Mouse (Mus musculus): ENCODE results near the gene Tnfrsf25. TPM values are rescaled to one million over a fixed set of nuclear protein-coding genes. Genes with fewer than 3 reads are reported as not detected.
A peak's percentile ranks its signal among the peaks of the same experiment; 100 is the strongest.

Gene Tnfrsf25
- total RNA-seq, 1 experiment from 2014 or later: 0.69 TPM

GRCm38 (mm10) chr4:152130771-152131653, 15.3 kb downstream of the Tnfrsf25 start:
- ATAC-seq (replicated peaks in 1 of 2; ENCODE audit: insufficient read depth in 1 of 2, low FRiP score in 2 of 2, low TSS enrichment in 1 of 2, low read depth in 1 of 2, poor library complexity in 2 of 2, severe bottlenecking in 2 of 2): peak; percentile 46 to 51; a peak in 2 of 4 replicates

- no peak for ATAC-seq (replicated peaks in 1 of 2; ENCODE audit: insufficient read depth in 1 of 2, low FRiP score in 2 of 2, low TSS enrichment in 1 of 2, low read depth in 1 of 2, poor library complexity in 2 of 2, severe bottlenecking in 2 of 2)
Observed at GRCm38 (mm10) chr4:152131809-152132771, 16.4 kb downstream of the Tnfrsf25 start.

GRCm38 (mm10) chr4:152132772-152133169, 17.0 kb downstream of the Tnfrsf25 start:
- ATAC-seq (replicated peaks in 1 of 2; ENCODE audit: insufficient read depth in 1 of 2, low FRiP score in 2 of 2, low TSS enrichment in 1 of 2, low read depth in 1 of 2, poor library complexity in 2 of 2, severe bottlenecking in 2 of 2): no peak

DNA sequence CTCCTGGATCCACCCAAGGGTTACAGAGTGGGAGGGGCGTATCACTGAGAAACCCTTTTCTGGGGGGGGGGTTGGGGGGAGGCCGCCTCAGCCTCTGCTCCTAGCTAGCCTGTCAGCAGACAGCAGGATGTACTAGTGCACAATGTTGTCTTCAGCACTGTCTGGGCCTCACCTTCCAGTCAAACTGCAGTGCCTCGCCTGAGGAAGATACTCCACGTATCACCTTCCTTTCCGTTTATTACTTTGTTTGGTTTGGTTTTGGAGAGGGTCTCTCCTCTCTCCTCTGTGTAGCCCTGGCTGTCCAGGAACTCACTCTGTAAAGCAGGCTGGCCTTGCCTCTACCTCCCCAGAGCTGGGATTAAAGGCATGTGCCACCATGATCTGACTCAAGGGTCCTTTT, 17.5 kb downstream of the Tnfrsf25 start:
- ATAC-seq (replicated peaks in 1 of 2; ENCODE audit: insufficient read depth in 1 of 2, low FRiP score in 2 of 2, low TSS enrichment in 1 of 2, low read depth in 1 of 2, poor library complexity in 2 of 2, severe bottlenecking in 2 of 2): no peak

DNA sequence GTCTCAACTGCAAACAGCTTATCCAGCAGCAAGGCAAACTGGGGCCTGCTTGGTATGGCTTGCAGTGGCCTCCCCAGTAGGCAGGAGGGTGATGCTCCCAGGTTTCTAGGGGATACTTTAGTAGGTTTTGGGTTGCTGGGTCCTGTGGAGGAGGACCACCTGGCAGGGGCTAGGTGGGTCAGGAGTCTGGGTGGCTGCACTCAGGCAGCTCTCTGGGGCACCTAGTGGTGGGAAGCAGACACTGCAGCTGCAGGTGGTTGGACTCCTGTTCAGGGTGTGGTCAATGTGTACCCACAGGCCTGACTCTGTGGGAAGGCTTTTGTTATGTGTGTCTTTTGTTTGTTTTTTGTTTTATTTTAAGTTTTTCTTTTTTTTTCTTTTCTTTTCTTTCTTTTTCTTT, 18.8 kb downstream of the Tnfrsf25 start:
- peak; percentile 35 to 37; a peak in 2 of 4 replicates for ATAC-seq (replicated peaks in 1 of 2; ENCODE audit: insufficient read depth in 1 of 2, low FRiP score in 2 of 2, low TSS enrichment in 1 of 2, low read depth in 1 of 2, poor library complexity in 2 of 2, severe bottlenecking in 2 of 2)

DNA sequence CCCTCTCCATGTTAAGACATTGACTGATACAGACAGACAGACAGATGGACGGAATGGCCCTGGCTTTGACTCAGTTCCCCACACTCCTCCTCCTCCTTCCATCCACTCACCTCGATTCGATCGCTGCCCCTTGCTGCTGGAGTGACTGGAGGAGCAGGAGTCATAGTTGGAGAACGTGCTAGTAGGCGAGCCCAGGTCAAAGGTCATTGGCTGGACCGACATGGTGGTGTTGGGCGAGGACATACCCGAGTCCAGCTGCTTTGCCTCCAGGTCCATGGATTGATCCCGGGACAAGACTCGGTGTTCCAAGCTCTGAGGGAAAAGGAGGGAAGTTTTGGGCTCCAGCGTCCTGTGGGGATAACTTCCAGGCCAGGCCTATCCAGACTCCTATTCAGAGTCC, 19.6 kb downstream of the Tnfrsf25 start:
- ATAC-seq (replicated peaks in 1 of 2; ENCODE audit: insufficient read depth in 1 of 2, low FRiP score in 2 of 2, low TSS enrichment in 1 of 2, low read depth in 1 of 2, poor library complexity in 2 of 2, severe bottlenecking in 2 of 2): no peak

- no peak for ATAC-seq (replicated peaks in 1 of 2; ENCODE audit: insufficient read depth in 1 of 2, low FRiP score in 2 of 2, low TSS enrichment in 1 of 2, low read depth in 1 of 2, poor library complexity in 2 of 2, severe bottlenecking in 2 of 2)
Observed at GRCm38 (mm10) chr4:152136112-152136875, 20.6 kb downstream of the Tnfrsf25 start.

- ATAC-seq (replicated peaks in 1 of 2; ENCODE audit: insufficient read depth in 1 of 2, low FRiP score in 2 of 2, low TSS enrichment in 1 of 2, low read depth in 1 of 2, poor library complexity in 2 of 2, severe bottlenecking in 2 of 2): no peak
Observed at GRCm38 (mm10) chr4:152136876-152137250, 21.1 kb downstream of the Tnfrsf25 start.

DNA sequence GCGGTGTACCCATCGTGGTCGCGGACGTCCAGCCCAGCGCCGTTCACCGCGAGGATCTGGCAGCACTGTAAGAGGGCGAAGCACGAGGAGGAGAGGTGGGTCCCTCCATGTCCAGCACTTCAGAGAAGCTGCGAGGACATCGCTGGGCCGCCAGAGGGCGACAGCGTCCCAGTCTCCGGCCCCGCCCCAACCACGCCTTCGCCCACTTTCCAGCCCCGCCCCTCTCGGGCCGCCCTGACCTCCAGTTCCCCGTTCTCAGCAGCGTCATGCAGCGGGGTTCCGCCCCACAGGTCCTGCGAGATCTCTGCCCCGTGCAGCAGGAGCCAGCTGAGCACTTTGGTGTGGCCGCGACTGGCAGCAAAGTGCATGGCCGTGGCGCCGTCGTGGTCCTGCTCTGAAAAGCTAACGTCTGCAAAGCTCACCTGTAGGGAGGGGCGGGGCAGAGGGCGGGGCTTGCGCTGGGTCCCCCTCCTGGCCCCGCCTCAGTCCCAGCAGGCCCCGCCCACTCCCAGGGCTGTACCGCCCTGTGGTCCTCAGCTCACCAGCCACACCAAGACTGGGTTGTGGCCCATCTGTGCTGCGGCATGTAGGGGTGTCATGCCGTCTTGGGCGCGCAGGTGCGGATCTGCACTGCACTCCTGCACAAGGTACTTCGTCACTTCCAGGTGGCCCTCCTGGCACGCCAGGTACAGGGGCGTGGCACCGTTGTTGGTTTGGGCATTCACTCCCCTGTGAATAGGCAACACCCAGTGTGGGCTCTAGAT, 22.9 kb downstream of the Tnfrsf25 start:
- ATAC-seq (replicated peaks in 1 of 2; ENCODE audit: insufficient read depth in 1 of 2, low FRiP score in 2 of 2, low TSS enrichment in 1 of 2, low read depth in 1 of 2, poor library complexity in 2 of 2, severe bottlenecking in 2 of 2): peak; percentile 85 to 88

DNA sequence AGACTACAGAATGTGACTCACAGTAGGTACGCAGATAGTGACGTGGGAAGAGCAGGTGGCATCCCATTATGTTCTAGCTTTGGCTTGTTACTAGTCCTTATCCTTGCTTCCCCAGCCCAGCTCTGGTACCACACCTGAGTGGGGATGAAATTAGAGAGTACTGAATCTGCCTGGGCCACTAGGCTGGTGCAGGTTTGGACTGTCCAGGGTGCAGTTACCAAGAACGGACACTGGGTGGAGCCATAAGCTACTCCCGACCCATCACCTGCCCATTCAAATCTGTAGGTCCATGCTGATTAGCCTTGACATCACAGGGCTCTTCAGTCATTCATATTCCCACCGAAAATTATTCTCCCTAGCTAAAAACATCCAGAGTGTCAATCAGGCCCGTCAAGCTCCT, 24.7 kb downstream of the Tnfrsf25 start:
- ATAC-seq (replicated peaks in 1 of 2; ENCODE audit: insufficient read depth in 1 of 2, low FRiP score in 2 of 2, low TSS enrichment in 1 of 2, low read depth in 1 of 2, poor library complexity in 2 of 2, severe bottlenecking in 2 of 2): peak; percentile 43 to 67

DNA sequence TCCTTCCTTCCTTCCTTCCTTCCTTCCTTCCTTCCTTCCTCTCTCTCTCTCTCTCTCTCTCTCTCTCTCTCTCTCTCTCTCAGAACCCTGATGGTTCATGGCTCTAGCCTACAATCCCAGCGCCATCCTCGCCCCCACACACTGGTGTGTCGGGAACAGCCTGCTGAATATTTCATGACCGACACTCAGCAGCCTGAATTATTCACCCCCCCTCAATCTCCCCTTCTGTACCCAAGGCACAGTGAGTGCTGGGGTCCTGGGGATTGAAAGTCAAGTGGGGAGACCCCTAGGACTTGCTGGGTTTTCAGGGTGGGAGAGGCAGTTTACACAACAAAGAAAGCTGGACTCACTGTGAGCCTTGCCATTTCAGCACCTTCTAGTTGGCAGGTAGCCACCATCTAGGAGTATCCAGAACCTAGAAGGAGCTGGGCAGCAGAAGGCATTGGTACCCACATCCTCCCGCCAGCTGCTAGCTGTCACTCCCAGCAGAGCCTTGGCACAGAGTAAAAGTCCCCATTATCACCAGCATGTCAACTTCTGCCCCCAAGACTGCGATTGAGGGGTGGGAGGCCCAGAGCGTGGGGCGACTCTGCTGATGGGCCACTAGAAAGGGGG, 25.9 kb downstream of the Tnfrsf25 start:
- no peak for ATAC-seq (replicated peaks in 1 of 2; ENCODE audit: insufficient read depth in 1 of 2, low FRiP score in 2 of 2, low TSS enrichment in 1 of 2, low read depth in 1 of 2, poor library complexity in 2 of 2, severe bottlenecking in 2 of 2)

DNA sequence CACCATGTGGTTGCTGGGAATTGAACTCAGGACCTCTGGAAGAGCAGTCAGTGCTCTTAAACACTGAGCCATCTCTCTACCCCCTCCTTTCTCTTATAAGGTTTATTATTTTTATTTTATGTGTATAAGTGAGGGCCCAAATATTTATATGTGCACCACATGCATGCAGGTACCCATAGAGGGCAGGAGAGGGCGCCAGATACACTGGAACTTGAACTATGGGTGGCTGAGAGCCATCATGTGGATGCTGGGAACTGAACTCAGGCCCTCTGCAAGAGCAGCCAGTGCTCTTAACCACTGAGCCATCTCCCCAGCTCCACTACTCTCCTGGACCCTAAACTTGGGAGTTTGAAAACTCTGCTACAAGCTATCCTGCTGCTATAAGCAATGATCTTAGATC, 27.9 kb downstream of the Tnfrsf25 start:
- ATAC-seq (replicated peaks in 1 of 2; ENCODE audit: insufficient read depth in 1 of 2, low FRiP score in 2 of 2, low TSS enrichment in 1 of 2, low read depth in 1 of 2, poor library complexity in 2 of 2, severe bottlenecking in 2 of 2): no peak

- ATAC-seq (replicated peaks in 1 of 2; ENCODE audit: insufficient read depth in 1 of 2, low FRiP score in 2 of 2, low TSS enrichment in 1 of 2, low read depth in 1 of 2, poor library complexity in 2 of 2, severe bottlenecking in 2 of 2): no peak
Observed at GRCm38 (mm10) chr4:152145473-152145872, 29.7 kb downstream of the Tnfrsf25 start.

- ATAC-seq (replicated peaks in 1 of 2; ENCODE audit: insufficient read depth in 1 of 2, low FRiP score in 2 of 2, low TSS enrichment in 1 of 2, low read depth in 1 of 2, poor library complexity in 2 of 2, severe bottlenecking in 2 of 2): no peak
Observed at GRCm38 (mm10) chr4:152146033-152146827, 30.5 kb downstream of the Tnfrsf25 start.

DNA sequence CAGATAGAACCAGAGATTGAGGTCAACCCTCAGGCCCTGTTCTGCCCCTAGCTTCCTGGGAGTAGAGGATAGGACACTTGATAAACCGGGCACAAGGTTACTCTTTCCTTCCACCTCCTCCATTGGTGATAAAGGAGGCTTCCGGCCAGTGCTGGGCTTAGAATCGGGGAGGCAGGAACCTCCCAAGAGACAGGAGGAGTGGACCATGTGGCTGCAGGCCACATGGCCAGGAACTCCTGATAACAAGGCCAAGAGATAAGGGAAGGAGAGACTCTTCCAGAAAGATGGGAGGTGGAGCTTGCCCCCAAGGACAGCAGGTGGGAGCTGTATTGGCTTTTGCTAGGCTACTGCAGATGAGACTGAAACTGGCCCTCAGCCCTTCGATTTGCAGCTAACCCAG, 34.8 kb downstream of the Tnfrsf25 start:
- ATAC-seq (replicated peaks in 1 of 2; ENCODE audit: insufficient read depth in 1 of 2, low FRiP score in 2 of 2, low TSS enrichment in 1 of 2, low read depth in 1 of 2, poor library complexity in 2 of 2, severe bottlenecking in 2 of 2): no peak
